Mouse (Mus musculus): ENCODE measurements around the gene Rab11fip3.

DNA sequence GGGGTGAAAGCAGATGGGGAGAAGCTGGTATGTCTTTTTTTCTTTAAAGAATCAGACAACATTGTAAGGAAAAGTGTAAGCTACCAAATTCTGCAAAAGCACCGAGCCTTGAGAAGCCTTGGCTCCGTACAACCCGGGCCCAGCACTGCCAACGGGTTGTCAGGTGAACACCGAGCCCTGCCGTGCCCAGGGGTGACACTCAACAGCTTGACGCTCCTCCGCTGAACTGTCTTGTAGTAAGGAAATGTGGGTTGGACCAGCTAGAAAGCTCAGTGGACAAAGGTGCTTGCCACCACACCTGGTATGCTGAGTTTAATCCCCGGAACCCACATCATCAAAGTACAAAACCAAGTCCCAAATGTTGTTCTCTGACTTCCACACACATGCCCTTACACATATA, 44.7 kb downstream of the Rab11fip3 start:
- TF ChIP-seq CHD2 (IDR thresholded peaks at IDR 0.05; ENCODE audit: low read depth, low read length), result no peak
- no peak for TF ChIP-seq ZNF384 (IDR thresholded peaks at IDR 0.05; ENCODE audit: low read depth, low read length)
- no peak for TF ChIP-seq ZC3H11A (IDR thresholded peaks at IDR 0.05; ENCODE audit: borderline replicate concordance, low read depth, low read length)
